ENCODE assay signal across 14 mouse cellular contexts in genomic region chr11:59102324-59102723, GRCm38 (mm10). TPM values are rescaled to one million over a fixed set of nuclear protein-coding genes. Genes with fewer than 3 reads are reported as not detected.
DNase-seq lines count a peak whose midpoint lies in the region; ATAC-seq and TF ChIP-seq lines count a peak whose summit lies in the region.
"Had no signal": no experiment of that assay in that cellular context is flagged by ENCODE, and none has a peak within 500 bp of the region (broad histone marks: within the 10 kb centered on the region; RNA-seq: fewer than 3 reads in every experiment).

No protein-coding gene starts in this region.

- ATAC-seq in stomach, postnatal 0 days (ENCODE audit: low FRiP score, low TSS enrichment): no peak

- DNase-seq in kidney, adult 2 months: no peak
- no peak for DNase-seq in kidney, adult 18-20 months
- peak; percentile 15 for DNase-seq in thymus, adult 2 months
- no peak for DNase-seq in thymus, postnatal 36 days
- peak; percentile 59 for DNase-seq in R1 (ENCODE audit: low read depth, low spot score)
- DNase-seq in stomach, postnatal 0 days (ENCODE audit: low spot score): no peak
- no peak for DNase-seq in adrenal gland, adult 8-10 months
- no peak for DNase-seq in right cerebral cortex, postnatal 36 days (ENCODE audit: low spot score in 2 of 2)
- DNase-seq: adrenal gland, adult 2 months; cerebellum, adult 11 months; embryo, embryonic 11 days had no signal

- H3K9me3 ChIP-seq in stomach, postnatal 0 days (ENCODE audit: control insufficient read depth, low read length): no peaks in the 10 kb centered on the region
- H3K9me3 ChIP-seq: heart, embryonic 15.5 days; stomach, embryonic 15.5 days had no signal

- no peak overlapping the region for H3K27ac ChIP-seq in kidney, adult 2 months (ENCODE audit: insufficient read depth, low read depth, low read length)
- H3K27ac ChIP-seq in thymus, adult 2 months (ENCODE audit: control insufficient read depth, insufficient read depth, low read length): no peak overlapping the region
- H3K27ac ChIP-seq in stomach, postnatal 0 days (replicated peaks): no peak overlapping the region
- H3K27ac ChIP-seq: heart, embryonic 15.5 days; stomach, embryonic 15.5 days had no signal

- peak; percentile 31; the same call in 1 of the 2 replicates for TF ChIP-seq CTCF in kidney, adult 2 months (conservative IDR thresholded peaks at IDR 0.05; ENCODE audit: insufficient read depth, insufficient read length, low read depth, low read length)
- no peak for TF ChIP-seq CTCF in thymus, adult 2 months (IDR thresholded peaks at IDR 0.05; ENCODE audit: borderline replicate concordance, control insufficient read depth, extremely low read depth, insufficient read depth, low read length, poor library complexity)
- TF ChIP-seq CTCF in stomach, postnatal 0 days (IDR thresholded peaks at IDR 0.05; ENCODE audit: low read depth): peak; percentile 48; the same call in 1 of the 2 replicates

- no peaks in the 10 kb centered on the region for H3K27me3 ChIP-seq in kidney, adult 2 months (replicated peaks; ENCODE audit: control insufficient read depth, insufficient read depth, low read length)
- H3K27me3 ChIP-seq in thymus, adult 2 months (ENCODE audit: control insufficient read depth, insufficient read depth, low read length): no peaks in the 10 kb centered on the region
- H3K27me3 ChIP-seq in stomach, postnatal 0 days (ENCODE audit: control insufficient read depth, insufficient read depth, low read length): no peaks in the 10 kb centered on the region
- H3K27me3 ChIP-seq: heart, embryonic 15.5 days; stomach, embryonic 15.5 days had no signal

- WGBS in kidney, adult 2 months: 71% methylated on average over 3 of the region's 3 CpGs
- WGBS in thymus, adult 2 months: 77% methylated on average over 3 of the region's 3 CpGs
- 67% methylated on average over 3 of the region's 3 CpGs for WGBS in stomach, postnatal 0 days

- no peak for TF ChIP-seq EP300 in stomach, postnatal 0 days (optimal IDR thresholded peaks at IDR 0.05)

- no peaks in the 10 kb centered on the region for H3K36me3 ChIP-seq in kidney, adult 2 months (ENCODE audit: control insufficient read depth, insufficient read depth, low read length)
- H3K36me3 ChIP-seq in thymus, adult 2 months (ENCODE audit: control insufficient read depth, insufficient read depth, low read length): no peaks in the 10 kb centered on the region
- H3K36me3 ChIP-seq in stomach, postnatal 0 days (ENCODE audit: control insufficient read depth, insufficient read depth, low read length): no peaks in the 10 kb centered on the region
- H3K36me3 ChIP-seq: stomach, embryonic 15.5 days had no signal

- TF ChIP-seq POLR2A in kidney, adult 2 months (IDR thresholded peaks at IDR 0.05; ENCODE audit: low read depth, low read length): no peak
- TF ChIP-seq POLR2A in thymus, adult 2 months (IDR thresholded peaks at IDR 0.05; ENCODE audit: control insufficient read depth, extremely low read depth, insufficient read depth, low read length, poor library complexity): no peak

- H3K4me1 ChIP-seq in kidney, adult 2 months (ENCODE audit: control insufficient read depth, insufficient read depth, low read length): no peaks in the 10 kb centered on the region
- no peaks in the 10 kb centered on the region for H3K4me1 ChIP-seq in thymus, adult 2 months (replicated peaks; ENCODE audit: control insufficient read depth, insufficient read depth, low read length)
- no peaks in the 10 kb centered on the region for H3K4me1 ChIP-seq in stomach, postnatal 0 days (replicated peaks; ENCODE audit: control insufficient read depth, insufficient read depth)
- H3K4me1 ChIP-seq: heart, embryonic 15.5 days; megakaryocyte, embryonic 14.5 days; stomach, embryonic 15.5 days had no signal

- no peak overlapping the region for H3K4me2 ChIP-seq in stomach, postnatal 0 days (replicated peaks; ENCODE audit: low read depth)
- H3K4me2 ChIP-seq: heart, embryonic 15.5 days; stomach, embryonic 15.5 days had no signal

- no peak overlapping the region for H3K4me3 ChIP-seq in kidney, adult 2 months (ENCODE audit: insufficient read depth, low read depth, low read length)
- H3K4me3 ChIP-seq in thymus, adult 2 months (ENCODE audit: control insufficient read depth, insufficient read depth, low read length): no peak overlapping the region
- H3K4me3 ChIP-seq in stomach, postnatal 0 days (ENCODE audit: low read depth, low read length): no peak overlapping the region
- H3K4me3 ChIP-seq: heart, embryonic 15.5 days; megakaryocyte, embryonic 14.5 days; stomach, embryonic 15.5 days had no signal

- no peak overlapping the region for H3K9ac ChIP-seq in stomach, postnatal 0 days (ENCODE audit: low read length)
- H3K9ac ChIP-seq: heart, embryonic 15.5 days; stomach, embryonic 15.5 days had no signal

RNA-seq across cellular contexts. Expression of gene Obscn, which starts 33.9 kb away (rescaled TPM):
- 0.15 and 6.2 TPM in 2 replicates for polyA plus RNA-seq in kidney, adult 2 months (2012; rRNA removed)
- polyA plus RNA-seq in thymus, adult 2 months (2012; rRNA removed): 2.4 and 14.5 TPM in 2 replicates
- 0.24 and 0.28 TPM in 2 replicates for polyA plus RNA-seq in stomach, postnatal 0 days (2015; fragmentation: Nextera tagmentation; extraction: Ambion mirVana)
- 1 to 10 TPM; 1.5 to 2.2 (median 1.6) TPM for total RNA-seq in adrenal gland, adult 8-10 months (2022)

Comparison
In these comparisons a context has a peak if more than half of its experiments do, and no peak if none do; other contexts are left out.
1. DNase-seq: peak in thymus, adult 2 months (single experiment) and R1 (single experiment); none in kidney, adult 2 months (single experiment), kidney, adult 18-20 months (single experiment), thymus, postnatal 36 days (0 of 2), stomach, postnatal 0 days (single experiment), adrenal gland, adult 8-10 months (single experiment) and right cerebral cortex, postnatal 36 days (0 of 2).